Mouse (Mus musculus): Measurements from ENCODE around the gene Kremen1. TPM values are rescaled to one million over a fixed set of nuclear protein-coding genes. Genes with fewer than 3 reads are reported as not detected.

Gene Kremen1
- total and polyA plus RNA-seq, 3 experiments = 5.0 to 11.8 (median 7.3) TPM

GRCm38 (mm10) chr11:5177171-5177570, 84.2 kb downstream of the Kremen1 start:
- Histone ChIP-seq H3K4me1 (ENCODE audit: control insufficient read depth in 1 of 2, insufficient read depth in 2 of 2) (peaks cover 0 to 53% of the 10 kb centered on the region in 2 experiments), H3K27ac (ENCODE audit: insufficient read depth, low read depth) (no peak overlapping the region), H3K36me3 (replicated peaks in 1 of 2; ENCODE audit: control insufficient read depth in 1 of 2, insufficient read depth in 1 of 2, low read length in 1 of 2) (no peaks in the 10 kb centered on the region), H3K9me3 (replicated peaks; ENCODE audit: low read length) (no peaks in the 10 kb centered on the region), H3K79me2 (replicated peaks; ENCODE audit: control insufficient read depth, extremely low read depth, insufficient read depth, poor library complexity, severe bottlenecking) (no peaks in the 10 kb centered on the region), H3K9ac (ENCODE audit: insufficient read depth, low read depth) (no peak overlapping the region), H3K27me3 (replicated peaks) (no peaks in the 10 kb centered on the region), H3K4me3 (replicated peaks in 1 of 3; ENCODE audit: low read depth in 2 of 3, low read length in 2 of 3, poor library complexity in 1 of 3) (no peak overlapping the region), H3K4me2 (ENCODE audit: insufficient read depth, low read depth, poor library complexity, severe bottlenecking) (no peak overlapping the region)
- DNase-seq (ENCODE audit: extremely low read depth) = peak; percentile 35
- in situ Hi-C loops (cut with MboI; ENCODE audit: low pct_ligation_motif_present, low pct_unique_long_range_greater_than_20kb, low sequenced_read_pairs) = no loop called here
- dilution Hi-C loops (cut with MboI; ENCODE audit: extremely low pct_ligation_motif_present, extremely low pct_unique_long_range_greater_than_20kb, low sequenced_read_pairs) = no loop called here
- no peak for TF ChIP-seq ELF1 (IDR thresholded peaks at IDR 0.05; ENCODE audit: low read depth, low read length)
- no peak for TF ChIP-seq ETS1 (conservative IDR thresholded peaks at IDR 0.05; ENCODE audit: low read depth, low read length)
- no peak for TF ChIP-seq MYC (IDR thresholded peaks at IDR 0.05; ENCODE audit: low read depth, low read length)
- no peak for TF ChIP-seq SIN3A (IDR thresholded peaks at IDR 0.05; ENCODE audit: low read length)
- TF ChIP-seq ZNF384 (IDR thresholded peaks at IDR 0.05; ENCODE audit: low read depth, low read length) = peak; percentile 48; the same call in 1 of the 2 replicates

- no peaks in the 10 kb centered on the region for H3K9me3 ChIP-seq (replicated peaks; ENCODE audit: low read length)
- no peaks in the 10 kb centered on the region for H3K27me3 ChIP-seq (replicated peaks)
- DNase-seq (ENCODE audit: extremely low read depth) = no peak
- no peaks in the 10 kb centered on the region for H3K79me2 ChIP-seq (replicated peaks; ENCODE audit: control insufficient read depth, extremely low read depth, insufficient read depth, poor library complexity, severe bottlenecking)
- H3K4me2 ChIP-seq (ENCODE audit: insufficient read depth, low read depth, poor library complexity, severe bottlenecking) = no peak overlapping the region
- no peak for TF ChIP-seq ZMIZ1 (IDR thresholded peaks at IDR 0.05; ENCODE audit: low read depth, low read length)
- TF ChIP-seq CHD1 (IDR thresholded peaks at IDR 0.05; ENCODE audit: low read depth, low read length) = no peak
- TF ChIP-seq TCF12 (IDR thresholded peaks at IDR 0.05; ENCODE audit: low read depth, low read length) = no peak
- no peak for TF ChIP-seq ELF1 (IDR thresholded peaks at IDR 0.05; ENCODE audit: low read depth, low read length)
- TF ChIP-seq MAX (IDR thresholded peaks at IDR 0.05; ENCODE audit: low read length) = no peak
- TF ChIP-seq POLR2AphosphoS2 (IDR thresholded peaks at IDR 0.05; ENCODE audit: low read depth, low read length) = no peak
- no peak for TF ChIP-seq ZC3H11A (IDR thresholded peaks at IDR 0.05; ENCODE audit: low read depth, low read length)
- TF ChIP-seq MYC (IDR thresholded peaks at IDR 0.05; ENCODE audit: low read depth, low read length) = no peak
- no peak for TF ChIP-seq MEF2A (IDR thresholded peaks at IDR 0.05; ENCODE audit: borderline replicate concordance, low read depth, low read length)
- TF ChIP-seq SIN3A (IDR thresholded peaks at IDR 0.05; ENCODE audit: low read length) = no peak
- no peak for TF ChIP-seq ZNF384 (IDR thresholded peaks at IDR 0.05; ENCODE audit: low read depth, low read length)
- no peak for TF ChIP-seq KAT2A (IDR thresholded peaks at IDR 0.05; ENCODE audit: insufficient replicate concordance, low read length)
- in situ Hi-C loops (cut with MboI; ENCODE audit: low pct_ligation_motif_present, low pct_unique_long_range_greater_than_20kb, low sequenced_read_pairs) = no loop called here
- no peak overlapping the region for H3K4me3 ChIP-seq (replicated peaks in 1 of 3; ENCODE audit: low read depth in 2 of 3, low read length in 2 of 3, poor library complexity in 1 of 3)
- dilution Hi-C loops (cut with MboI; ENCODE audit: extremely low pct_ligation_motif_present, extremely low pct_unique_long_range_greater_than_20kb, low sequenced_read_pairs) = no loop called here
- H3K27ac ChIP-seq (ENCODE audit: insufficient read depth, low read depth) = no peak overlapping the region
- H3K9ac ChIP-seq (ENCODE audit: insufficient read depth, low read depth) = no peak overlapping the region
- H3K4me1 ChIP-seq (ENCODE audit: control insufficient read depth in 1 of 2, insufficient read depth in 2 of 2) = peaks cover 0 to 50% of the 10 kb centered on the region in 2 experiments
- H3K36me3 ChIP-seq (replicated peaks in 1 of 2; ENCODE audit: control insufficient read depth in 1 of 2, insufficient read depth in 1 of 2, low read length in 1 of 2) = no peaks in the 10 kb centered on the region
Measured at GRCm38 (mm10) chr11:5176685-5177084, 84.7 kb downstream of the Kremen1 start.

DNA sequence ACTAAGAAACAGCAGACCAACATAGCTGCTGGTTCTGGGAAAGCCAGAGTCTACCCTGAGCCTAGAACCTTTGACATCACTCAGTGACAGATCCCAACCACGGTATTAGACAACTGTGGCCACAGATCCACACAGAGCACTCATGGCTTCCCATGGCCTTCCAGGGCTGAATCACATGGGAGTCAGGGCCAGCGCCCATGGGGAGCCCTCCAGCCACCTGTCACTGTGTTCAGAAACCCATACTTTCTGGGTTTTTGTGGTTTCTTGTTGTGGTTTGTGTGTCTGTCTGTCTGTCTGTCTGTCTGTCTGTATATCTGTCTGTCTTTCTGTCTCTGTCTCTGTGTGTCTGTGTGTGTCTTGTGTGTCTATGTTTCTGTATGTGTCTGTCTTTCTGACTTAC, 85.5 kb downstream of the Kremen1 start:
- dilution Hi-C loops (cut with MboI; ENCODE audit: extremely low pct_ligation_motif_present, extremely low pct_unique_long_range_greater_than_20kb, low sequenced_read_pairs) = no loop called here
- no peak overlapping the region for H3K4me2 ChIP-seq (ENCODE audit: insufficient read depth, low read depth, poor library complexity, severe bottlenecking)
- DNase-seq (ENCODE audit: extremely low read depth) = no peak
- no peaks in the 10 kb centered on the region for H3K79me2 ChIP-seq (replicated peaks; ENCODE audit: control insufficient read depth, extremely low read depth, insufficient read depth, poor library complexity, severe bottlenecking)
- H3K9ac ChIP-seq (ENCODE audit: insufficient read depth, low read depth) = no peak overlapping the region
- TF ChIP-seq CTCF (conservative IDR thresholded peaks at IDR 0.05 in 1 of 2, IDR thresholded peaks at IDR 0.05 in 1 of 2; ENCODE audit: low read depth in 2 of 2, low read length in 2 of 2) (no peak), JUND (conservative IDR thresholded peaks at IDR 0.05; ENCODE audit: low read depth, low read length) (no peak), BHLHE40 (IDR thresholded peaks at IDR 0.05; ENCODE audit: low read depth, low read length) (no peak), PAX5 (IDR thresholded peaks at IDR 0.05; ENCODE audit: low read length) (no peak), CHD1 (IDR thresholded peaks at IDR 0.05; ENCODE audit: low read depth, low read length) (no peak), USF1 (IDR thresholded peaks at IDR 0.05; ENCODE audit: low read depth, low read length) (no peak), IRF4 (IDR thresholded peaks at IDR 0.05; ENCODE audit: low read depth, low read length) (no peak), ETS1 (conservative IDR thresholded peaks at IDR 0.05; ENCODE audit: low read depth, low read length) (no peak), SMC3 (IDR thresholded peaks at IDR 0.05; ENCODE audit: low read depth, low read length) (no peak), ZNF384 (IDR thresholded peaks at IDR 0.05; ENCODE audit: low read depth, low read length) (no peak), MYC (IDR thresholded peaks at IDR 0.05; ENCODE audit: low read depth, low read length) (no peak), E2F4 (IDR thresholded peaks at IDR 0.05; ENCODE audit: insufficient replicate concordance, low read depth, low read length) (no peak), ELF1 (IDR thresholded peaks at IDR 0.05; ENCODE audit: low read depth, low read length) (no peak), POLR2A (IDR thresholded peaks at IDR 0.05; ENCODE audit: low read depth, low read length) (no peak)
- no peak overlapping the region for H3K27ac ChIP-seq (ENCODE audit: insufficient read depth, low read depth)
- no peaks in the 10 kb centered on the region for H3K9me3 ChIP-seq (replicated peaks; ENCODE audit: low read length)
- in situ Hi-C loops (cut with MboI; ENCODE audit: low pct_ligation_motif_present, low pct_unique_long_range_greater_than_20kb, low sequenced_read_pairs) = no loop called here
- H3K4me3 ChIP-seq (replicated peaks in 1 of 3; ENCODE audit: low read depth in 2 of 3, low read length in 2 of 3, poor library complexity in 1 of 3) = no peak overlapping the region
- H3K36me3 ChIP-seq (replicated peaks in 1 of 2; ENCODE audit: control insufficient read depth in 1 of 2, insufficient read depth in 1 of 2, low read length in 1 of 2) = no peaks in the 10 kb centered on the region
- H3K27me3 ChIP-seq (replicated peaks) = no peaks in the 10 kb centered on the region
- peaks cover 0 to 49% of the 10 kb centered on the region in 2 experiments; a peak in 3 of 4 replicates for H3K4me1 ChIP-seq (ENCODE audit: control insufficient read depth in 1 of 2, insufficient read depth in 2 of 2)

Measured in CH12.LX (cell line).